Mouse (Mus musculus) MEL (cell line): Measurements from ENCODE around the gene Pbx3. TPM values are rescaled to one million over a fixed set of nuclear protein-coding genes. Genes with fewer than 3 reads are reported as not detected.

Experiments used
- DNase-seq: peaks from one replicate; pipeline ENCODE4 v3.0.0; 2011; ENCODE audit warnings: low read depth, low spot score
- H3K27ac ChIP-seq: 2 replicates; pipeline ENCODE4 v1.5.1; 2012; ENCODE audit warnings: low read depth, mild to moderate bottlenecking, control low read depth, low read length, moderate library complexity; ENCODE audit not compliant: control insufficient read depth
- H3K27me3 ChIP-seq, 2 experiments: fragments of 150-350 bp in 1 of 2; sonication (generic) in 1 of 2; 2 replicates each; pipeline ENCODE4 v1.6.1; 2012; ENCODE audit warnings: low read length in 2 of 2, mild to moderate bottlenecking in 2 of 2, improper control_type of control experiment in 1 of 2, moderate library complexity in 1 of 2; ENCODE audit not compliant: insufficient read depth in 2 of 2, control insufficient read depth in 1 of 2
- H3K36me3 ChIP-seq, 2 experiments: 2 replicates each; pipeline ENCODE4 v1.6.1; 2012 to 2014; ENCODE audit warnings: low read length in 2 of 2, improper control_type of control experiment in 1 of 2, inconsistent platforms in 1 of 2, mild to moderate bottlenecking in 1 of 2; ENCODE audit not compliant: insufficient read depth in 2 of 2, control insufficient read depth in 1 of 2
- H3K4me1 ChIP-seq, 2 experiments: fragments of 150-350 bp in 1 of 2; sonication (generic) in 1 of 2; 2 replicates each; pipeline ENCODE4 v1.6.1; 2012; ENCODE audit warnings: low read length in 2 of 2, improper control_type of control experiment in 1 of 2, mild to moderate bottlenecking in 1 of 2; ENCODE audit not compliant: insufficient read depth in 2 of 2, control insufficient read depth in 1 of 2
- H3K4me3 ChIP-seq, 2 experiments: fragments of 150-350 bp in 1 of 2; sonication (generic) in 1 of 2; 2 replicates each; pipeline ENCODE4 v1.5.1; 2012; ENCODE audit warnings: low read depth in 2 of 2, low read length in 2 of 2, mild to moderate bottlenecking in 2 of 2, moderate library complexity in 2 of 2, control low read depth in 1 of 2, improper control_type of control experiment in 1 of 2; ENCODE audit not compliant: control insufficient read depth in 1 of 2, insufficient read depth in 1 of 2
- H3K79me2 ChIP-seq: 2 replicates; pipeline ENCODE4 v1.6.1; 2012; ENCODE audit warnings: mild to moderate bottlenecking, low read length, moderate library complexity; ENCODE audit not compliant: control insufficient read depth, poor library complexity, insufficient read depth
- H3K9ac ChIP-seq: 2 replicates; pipeline ENCODE4 v1.6.1; 2012; ENCODE audit warnings: low read depth, mild to moderate bottlenecking, control low read depth, low read length, moderate library complexity; ENCODE audit not compliant: control insufficient read depth, poor library complexity, severe bottlenecking
- H3K9me3 ChIP-seq: fragments of 150-350 bp; sonication (generic); replicated peaks from 2 replicates; pipeline ENCODE4 v1.6.1; 2012; ENCODE audit warnings: mild to moderate bottlenecking, low read length, improper control_type of control experiment, moderate library complexity; ENCODE audit not compliant: insufficient read depth
- CHD1 ChIP-seq: IDR thresholded peaks from 2 replicates; pipeline ENCODE4 v1.6.1; 2012; ENCODE audit warnings: low read depth, mild to moderate bottlenecking, inconsistent platforms, low read length, improper control_type of control experiment
- CHD2 ChIP-seq: IDR thresholded peaks from 2 replicates; pipeline ENCODE4 v1.6.1; 2011; ENCODE audit warnings: low read length, improper control_type of control experiment
- E2F4 ChIP-seq: IDR thresholded peaks from 2 replicates; pipeline ENCODE4 v1.6.1; 2011; ENCODE audit warnings: low read depth, low read length, improper control_type of control experiment, borderline replicate concordance
- ETS1 ChIP-seq: IDR thresholded peaks from 2 replicates; pipeline ENCODE4 v1.6.1; 2012; ENCODE audit warnings: low read depth, mild to moderate bottlenecking, inconsistent platforms, low read length, improper control_type of control experiment, moderate library complexity
- GABPA ChIP-seq: IDR thresholded peaks from 2 replicates; pipeline ENCODE4 v1.6.1; 2012; ENCODE audit warnings: low read depth, mild to moderate bottlenecking, inconsistent platforms, low read length, improper control_type of control experiment, moderate library complexity
- MAX ChIP-seq: IDR thresholded peaks from 2 replicates; pipeline ENCODE4 v1.6.1; 2011; ENCODE audit warnings: low read length, improper control_type of control experiment
- MXI1 ChIP-seq: IDR thresholded peaks from 2 replicates; pipeline ENCODE4 v1.6.1; 2011; ENCODE audit warnings: mild to moderate bottlenecking, low read depth, low read length, improper control_type of control experiment
- MYB ChIP-seq: IDR thresholded peaks from 2 replicates; pipeline ENCODE4 v1.6.1; 2011; ENCODE audit warnings: mild to moderate bottlenecking, low read depth, low read length, improper control_type of control experiment
- NELFE ChIP-seq: IDR thresholded peaks from 2 replicates; pipeline ENCODE4 v1.6.1; 2011; ENCODE audit warnings: low read depth, low read length, improper control_type of control experiment
- POLR2A ChIP-seq, 2 experiments: IDR thresholded peaks; 2 replicates each; pipeline ENCODE4 v1.6.1; 2011 to 2012; ENCODE audit warnings: low read length in 2 of 2, mild to moderate bottlenecking in 2 of 2, control low read depth in 1 of 2, improper control_type of control experiment in 1 of 2, low read depth in 1 of 2, moderate library complexity in 1 of 2; ENCODE audit not compliant: control insufficient read depth in 1 of 2, insufficient read depth in 1 of 2, poor library complexity in 1 of 2
- POLR2AphosphoS2 ChIP-seq: IDR thresholded peaks from 2 replicates; pipeline ENCODE4 v1.6.1; 2011; ENCODE audit warnings: low read length, improper control_type of control experiment
- RCOR1 ChIP-seq: IDR thresholded peaks from 2 replicates; pipeline ENCODE4 v1.6.1; 2012; ENCODE audit warnings: low read depth, mild to moderate bottlenecking, inconsistent platforms, low read length, improper control_type of control experiment
- SIN3A ChIP-seq: IDR thresholded peaks from 2 replicates; pipeline ENCODE4 v1.6.1; 2012; ENCODE audit warnings: low read length, improper control_type of control experiment, inconsistent platforms
- SMC3 ChIP-seq: IDR thresholded peaks from 2 replicates; pipeline ENCODE4 v1.6.1; 2011; ENCODE audit warnings: low read depth, low read length, improper control_type of control experiment
- TAL1 ChIP-seq: IDR thresholded peaks from 2 replicates; pipeline ENCODE4 v1.6.1; 2012; ENCODE audit warnings: mild to moderate bottlenecking, inconsistent platforms, low read length, moderate library complexity, mixed read lengths
- TBP ChIP-seq: IDR thresholded peaks from 2 replicates; pipeline ENCODE4 v1.8.0; 2011; ENCODE audit warnings: low read depth, low read length, improper control_type of control experiment
- TCF12 ChIP-seq: IDR thresholded peaks from 2 replicates; pipeline ENCODE4 v1.6.1; 2014; ENCODE audit warnings: low read depth, mild to moderate bottlenecking, inconsistent platforms, low read length, improper control_type of control experiment, moderate library complexity
- UBTF ChIP-seq: IDR thresholded peaks from 2 replicates; pipeline ENCODE4 v1.6.1; 2012; ENCODE audit warnings: low read depth, mild to moderate bottlenecking, inconsistent platforms, low read length, improper control_type of control experiment, moderate library complexity, borderline replicate concordance; ENCODE audit not compliant: insufficient read depth
- USF1 ChIP-seq: IDR thresholded peaks from 2 replicates; pipeline ENCODE4 v1.6.1; 2014; ENCODE audit warnings: low read depth, mild to moderate bottlenecking, inconsistent platforms, low read length, improper control_type of control experiment, moderate library complexity
- ZC3H11A ChIP-seq: IDR thresholded peaks from 2 replicates; pipeline ENCODE4 v1.6.1; 2012; ENCODE audit warnings: low read depth, mild to moderate bottlenecking, inconsistent platforms, low read length, improper control_type of control experiment
- ZKSCAN1 ChIP-seq: IDR thresholded peaks from 2 replicates; pipeline ENCODE4 v1.6.1; 2012; ENCODE audit warnings: low read depth, mild to moderate bottlenecking, inconsistent platforms, low read length, improper control_type of control experiment, moderate library complexity
- ZMIZ1 ChIP-seq: IDR thresholded peaks from 2 replicates; pipeline ENCODE4 v1.6.1; 2012; ENCODE audit warnings: low read depth, mild to moderate bottlenecking, inconsistent platforms, low read length, improper control_type of control experiment, moderate library complexity
- polyA plus RNA-seq, 2 experiments: library from polyadenylated mRNA; stranded (reverse) in 1 of 2; unstranded in 1 of 2; fragments of >175 nt in 1 of 2; fragments of >200 nt in 1 of 2; gene quantifications; 2 replicates each; pipeline versions ENCODE4 v1.2.1 to v1.2.4; 2012; ENCODE audit warnings: low replicate concordance in 2 of 2, low read depth in 1 of 2; ENCODE audit not compliant: insufficient read length in 2 of 2, insufficient read depth in 1 of 2, missing spikeins in 1 of 2
- total RNA-seq: library from RNA; depleted of rRNA; stranded (reverse); fragments of 300-350 nt; gene quantifications from 2 replicates; pipeline ENCODE4 v1.2.3, GENCODE M21; 2012

The Pbx3 gene
- total and polyA plus RNA-seq, 3 experiments = 10.1 to 22.4 TPM; not detected in 1

DNA sequence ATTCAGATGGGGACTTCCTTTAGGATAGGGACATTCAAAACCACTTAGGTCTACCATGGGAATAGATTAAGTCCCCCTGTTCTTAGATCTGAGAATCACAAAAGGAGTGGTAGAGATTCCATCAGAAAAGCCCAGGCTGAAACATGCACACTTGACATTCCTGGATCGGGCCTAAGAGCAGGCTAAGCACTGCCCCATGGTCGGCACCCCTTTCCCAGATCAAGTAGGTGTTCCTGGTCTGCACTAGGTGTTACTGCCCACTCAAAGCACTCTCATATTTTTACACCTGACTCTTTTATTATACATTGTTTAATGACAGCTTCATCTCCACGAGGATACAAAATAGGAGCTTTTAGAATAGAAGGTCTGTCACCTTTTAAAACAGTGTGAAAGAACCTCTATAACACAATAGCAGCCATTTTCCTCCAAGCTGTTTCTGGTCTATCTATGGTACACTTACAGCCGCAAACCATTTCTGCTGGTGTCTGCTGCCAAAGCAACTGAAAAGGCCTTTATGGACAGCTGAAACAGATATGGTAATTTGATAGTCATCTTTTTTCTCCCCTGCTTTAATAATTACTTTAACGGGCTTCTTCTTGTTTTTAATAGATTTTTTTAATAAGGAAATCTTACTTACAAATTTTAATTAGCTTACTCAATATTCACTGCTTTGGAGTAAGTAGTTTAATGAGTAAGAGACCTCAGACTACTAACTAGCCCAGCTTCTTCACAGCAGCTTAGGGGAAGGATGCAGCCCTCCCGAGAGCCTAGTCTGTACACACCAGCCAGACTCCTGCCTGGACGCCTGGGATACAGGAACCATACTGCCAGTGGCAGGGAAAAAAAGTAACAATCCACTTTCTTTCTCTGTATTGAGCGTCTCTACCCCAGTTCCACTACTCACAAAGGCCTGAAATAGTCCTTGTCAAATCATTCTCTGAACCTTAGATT lies 178.8 kb downstream of the Pbx3 start:
- TF ChIP-seq POLR2A (IDR thresholded peaks at IDR 0.05; ENCODE audit: control insufficient read depth in 1 of 2, insufficient read depth in 1 of 2, low read depth in 1 of 2, low read length in 2 of 2, poor library complexity in 1 of 2) = no peak
- TF ChIP-seq ZMIZ1 = no peak
- TF ChIP-seq MAX = no peak
- no peak for TF ChIP-seq TAL1
- TF ChIP-seq TCF12 = no peak
- no peak for TF ChIP-seq USF1
- TF ChIP-seq SMC3 = no peak
- no peak for TF ChIP-seq POLR2AphosphoS2
- TF ChIP-seq ZKSCAN1 = no peak
- TF ChIP-seq SIN3A = no peak
- no peak for TF ChIP-seq UBTF
- Histone ChIP-seq H3K27ac (no peak overlapping the region), H3K4me1 (no peaks in the 10 kb centered on the region), H3K4me3 (no peak overlapping the region), H3K79me2 (no peaks in the 10 kb centered on the region), H3K27me3 (no peaks in the 10 kb centered on the region), H3K36me3 (no peaks in the 10 kb centered on the region), H3K9ac (no peak overlapping the region), H3K9me3 (no peaks in the 10 kb centered on the region)
- DNase-seq = no peak

DNA sequence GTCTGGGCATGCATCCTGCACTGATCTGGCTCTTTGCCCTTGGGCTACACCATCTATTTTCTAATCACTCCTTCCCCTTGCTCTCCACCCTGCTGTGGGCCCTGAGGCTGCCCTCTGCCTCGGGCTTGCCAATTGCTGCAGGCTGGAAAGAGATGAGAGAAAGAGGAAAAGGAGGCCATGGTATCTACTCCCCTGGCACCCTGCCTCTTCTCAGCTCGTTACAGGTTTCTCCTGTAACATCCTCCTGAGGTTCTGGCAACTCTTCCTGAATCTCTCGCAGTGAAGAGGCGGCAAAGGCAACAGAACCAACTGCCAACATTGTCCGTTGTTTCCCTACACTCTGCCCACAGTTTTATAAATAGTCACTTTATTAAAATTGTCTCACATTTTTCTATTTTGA lies 179.7 kb downstream of the Pbx3 start:
- H3K79me2 ChIP-seq = no peaks in the 10 kb centered on the region
- TF ChIP-seq NELFE (no peak), CHD2 (no peak), ZMIZ1 (no peak), ETS1 (no peak), TBP (no peak), POLR2A (IDR thresholded peaks at IDR 0.05; ENCODE audit: control insufficient read depth in 1 of 2, insufficient read depth in 1 of 2, low read depth in 1 of 2, low read length in 2 of 2, poor library complexity in 1 of 2) (no peak), GABPA (no peak), CHD1 (no peak), TAL1 (no peak), MXI1 (no peak), TCF12 (no peak), ZC3H11A (no peak), RCOR1 (no peak), E2F4 (no peak), SIN3A (no peak), MYB (no peak)
- TF ChIP-seq, all 39 proteins: peak for 0
- Histone ChIP-seq H3K27ac (no peak overlapping the region), H3K4me3 (no peak overlapping the region), H3K4me1 (no peaks in the 10 kb centered on the region), H3K9ac (no peak overlapping the region), H3K27me3 (no peaks in the 10 kb centered on the region), H3K36me3 (no peaks in the 10 kb centered on the region), H3K9me3 (no peaks in the 10 kb centered on the region)
- DNase-seq = no peak
